Mouse (Mus musculus) sigmoid colon, adult 10 weeks (tissue): ENCODE measurements around the gene Olfr685. TPM values are rescaled to one million over a fixed set of nuclear protein-coding genes. Genes with fewer than 3 reads are reported as not detected.

ENCODE experiments used
- polyA plus RNA-seq: library from polyadenylated mRNA; stranded (reverse); fragments of 350-450 nt; fragmentation: Illumina TruSeq; extraction: RNeasy Lipid Tissue Mini Kit (QIAGEN cat#74804); gene quantifications from one replicate; pipeline ENCODE4 v1.2.3, GENCODE M21; 2014; ENCODE audit warnings: low read depth, low replicate concordance

Gene Olfr685
- not detected for polyA plus RNA-seq

GRCm38 (mm10) chr7:105185912-105186311 lies at the start of gene Olfr685:
Gene Olfr685, minus strand, starts transcription at chr7:105186012.

GRCm38 (mm10) chr7:105207385-105207784 lies 21.6 kb upstream of the Olfr685 start, which contains the start of gene Olfr686:
Gene Olfr686, minus strand, starts transcription at chr7:105207485.

GRCm38 (mm10) chr7:105163553-105163952 lies 22.3 kb downstream of the Olfr685 start, which contains the start of gene Olfr684:
Gene Olfr684, minus strand, starts transcription at chr7:105163653.

GRCm38 (mm10) chr7:105146912-105147311 lies 38.9 kb downstream of the Olfr685 start, which contains the start of gene Olfr683:
Gene Olfr683, minus strand, starts transcription at chr7:105147012.

Other genes with a start within 250 kb of the Olfr685 start
- not detected for gene Olfr670, start 223.4 kb downstream of the Olfr685 start, polyA plus RNA-seq
- gene Olfr671, start 206.9 kb downstream of the Olfr685 start, polyA plus RNA-seq = not detected
- gene Olfr672, start 184.0 kb downstream of the Olfr685 start, polyA plus RNA-seq = not detected
- gene Olfr675, start 157.6 kb downstream of the Olfr685 start, polyA plus RNA-seq = not detected
- not detected for gene Olfr676, start 153.3 kb downstream of the Olfr685 start, polyA plus RNA-seq
- not detected for gene Olfr677, start 134.6 kb downstream of the Olfr685 start, polyA plus RNA-seq
- not detected for gene Olfr678, start 121.5 kb downstream of the Olfr685 start, polyA plus RNA-seq
- gene Olfr679, start 104.8 kb downstream of the Olfr685 start, polyA plus RNA-seq = not detected
- not detected for gene Olfr680-ps1, start 93.2 kb downstream of the Olfr685 start, polyA plus RNA-seq
- gene Olfr681, start 69.2 kb downstream of the Olfr685 start, polyA plus RNA-seq = not detected
- not detected for gene Olfr683, start 39.0 kb downstream of the Olfr685 start, polyA plus RNA-seq
- gene Olfr684, start 22.4 kb downstream of the Olfr685 start, polyA plus RNA-seq = not detected
- not detected for gene Olfr686, start 21.5 kb upstream of the Olfr685 start, polyA plus RNA-seq
- gene Olfr688, start 102.1 kb upstream of the Olfr685 start, polyA plus RNA-seq = not detected
- not detected for gene Olfr689, start 125.2 kb upstream of the Olfr685 start, polyA plus RNA-seq
- not detected for gene Olfr690, start 148.1 kb upstream of the Olfr685 start, polyA plus RNA-seq
- gene Olfr691, start 156.3 kb upstream of the Olfr685 start, polyA plus RNA-seq = not detected
- gene Olfr692, start 182.2 kb upstream of the Olfr685 start, polyA plus RNA-seq = not detected
- not detected for gene Gm5901, start 189.0 kb upstream of the Olfr685 start, polyA plus RNA-seq
- gene Fam160a2, start 214.0 kb upstream of the Olfr685 start, polyA plus RNA-seq = 61.1 TPM
- 0.16 TPM for gene Cnga4, start 218.6 kb upstream of the Olfr685 start, polyA plus RNA-seq
- not detected for gene Cckbr, start 239.7 kb upstream of the Olfr685 start, polyA plus RNA-seq